Mouse (Mus musculus) cortical plate, adult 2 months (tissue): ENCODE data around the gene B3gnt2.

Experiments
- CTCF ChIP-seq: fragments of 200-500 bp; IDR thresholded peaks from 2 replicates; pipeline ENCODE4 v1.5.1; 2011; ENCODE audit warnings: mild to moderate bottlenecking, control low read depth, low read length; ENCODE audit not compliant: insufficient read depth; ENCODE audit errors: extremely low read depth
- POLR2A ChIP-seq: fragments of 200-500 bp; IDR thresholded peaks from 2 replicates; pipeline ENCODE4 v1.6.1; 2011; ENCODE audit warnings: mild to moderate bottlenecking, low read length, control low read depth; ENCODE audit not compliant: insufficient read depth; ENCODE audit errors: extremely low read depth

DNA sequence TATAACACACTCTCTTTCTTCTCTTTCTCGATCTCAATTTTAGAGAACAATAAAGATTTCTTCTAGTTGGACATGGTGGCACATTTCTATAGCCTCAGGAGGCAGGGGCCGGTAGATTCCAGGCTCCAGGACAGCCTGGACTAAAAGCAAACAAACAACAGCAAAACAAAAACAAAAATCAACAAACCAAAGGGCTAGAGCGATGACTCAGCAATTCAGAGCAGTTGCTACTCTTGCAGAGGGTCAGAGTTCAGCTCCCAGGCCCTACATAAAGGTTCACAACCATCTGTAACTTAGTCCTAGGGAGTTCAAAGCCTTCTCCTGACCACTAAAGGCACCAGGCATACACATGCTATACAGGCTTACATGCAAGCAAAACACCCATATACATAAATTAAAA lies 82.2 kb downstream of the B3gnt2 start:
- TF ChIP-seq CTCF (no peak), POLR2A (no peak)
